Mouse (Mus musculus): ENCODE measurements around the gene Agap1.

DNA sequence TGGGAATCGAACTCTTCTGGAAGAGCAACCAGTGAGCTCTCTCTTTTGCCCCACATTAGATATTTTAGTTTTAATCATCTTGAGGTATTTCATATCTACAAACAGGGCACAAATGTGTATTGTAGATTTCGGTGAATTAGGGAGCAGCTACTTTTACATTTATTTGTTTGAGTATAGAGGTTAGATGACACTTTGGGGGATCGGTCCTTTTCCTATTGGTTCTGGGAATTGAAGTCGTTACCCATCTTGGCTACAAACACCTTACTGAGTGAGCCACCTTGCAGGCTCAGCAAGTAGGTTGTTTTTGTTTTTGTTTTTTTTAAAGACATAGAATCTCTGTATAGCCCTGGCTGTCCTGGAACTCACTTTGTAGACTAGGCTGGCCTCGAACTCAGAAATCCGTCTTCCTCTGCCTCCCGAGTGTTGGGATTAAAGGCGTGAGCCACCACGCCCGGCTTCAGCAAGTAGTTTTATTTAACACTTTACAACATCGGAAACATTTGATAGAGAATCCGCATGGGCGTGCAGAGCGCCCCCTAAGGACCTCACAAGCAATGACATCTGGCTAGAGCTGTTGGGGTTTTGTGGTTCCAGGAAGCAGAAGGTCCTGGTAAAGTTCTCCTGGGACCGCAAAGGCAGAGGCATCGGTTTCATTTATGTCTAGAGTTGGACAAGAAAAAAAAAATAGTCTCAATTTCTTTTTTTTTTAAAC, 484.4 kb downstream of the Agap1 start:
- no peak for TF ChIP-seq CTCF (IDR thresholded peaks at IDR 0.05; ENCODE audit: insufficient read depth, low read depth, low read length)
- TF ChIP-seq POLR2A (IDR thresholded peaks at IDR 0.05; ENCODE audit: insufficient read depth, low read depth, low read length), result no peak
